Mouse (Mus musculus) right cerebral cortex, postnatal 36 days (tissue): ENCODE results near the gene Lmod2.

Source experiments
- DNase-seq, 2 experiments: peaks; one replicate each; pipeline ENCODE4 v3.0.0; 2022; ENCODE audit warnings: low spot score in 2 of 2, mixed read lengths in 1 of 2

Gene Lmod2

GRCm38 (mm10) chr6:24641286-24641685 is 43.7 kb downstream of the Lmod2 start:
- no peak for DNase-seq

DNA sequence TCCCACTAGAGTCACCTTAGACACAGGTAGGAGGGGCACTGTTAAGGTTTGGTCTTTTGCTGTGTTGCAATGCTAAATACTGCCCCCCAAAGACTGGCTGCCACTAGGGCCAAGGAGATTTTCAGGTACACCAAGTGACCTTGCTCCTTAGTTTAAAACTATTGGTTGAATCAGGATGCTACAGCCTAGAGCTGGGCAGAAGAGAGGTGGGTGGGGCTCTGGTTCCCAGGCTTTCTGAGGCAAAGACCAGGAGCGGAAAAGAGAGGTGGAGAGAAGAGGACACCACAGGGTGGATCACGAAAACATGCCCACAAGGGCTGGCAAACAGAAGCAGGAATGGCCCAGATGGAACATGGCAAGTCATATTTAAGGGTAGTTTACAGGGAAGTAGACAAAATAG is 44.6 kb downstream of the Lmod2 start:
- DNase-seq = no peak

DNA sequence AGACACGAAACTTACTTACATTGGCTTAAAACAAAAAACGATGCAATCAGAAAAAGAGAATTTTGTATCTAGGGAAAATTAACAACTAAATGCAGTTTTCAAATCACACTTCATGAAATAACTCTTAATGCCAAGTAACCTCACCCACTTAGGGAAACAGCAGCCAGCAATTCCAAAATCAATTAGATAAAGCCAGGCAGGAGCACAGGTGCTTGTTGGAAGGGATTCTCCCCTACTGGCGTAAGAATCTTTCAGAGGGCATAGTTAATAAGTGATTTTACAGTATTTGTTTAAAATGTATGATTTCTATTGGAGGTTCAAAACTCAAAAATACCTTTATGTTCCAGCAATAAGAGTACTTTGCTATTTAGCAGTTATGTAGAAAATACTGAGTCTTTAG is 45.4 kb downstream of the Lmod2 start:
- DNase-seq = no peak

DNA sequence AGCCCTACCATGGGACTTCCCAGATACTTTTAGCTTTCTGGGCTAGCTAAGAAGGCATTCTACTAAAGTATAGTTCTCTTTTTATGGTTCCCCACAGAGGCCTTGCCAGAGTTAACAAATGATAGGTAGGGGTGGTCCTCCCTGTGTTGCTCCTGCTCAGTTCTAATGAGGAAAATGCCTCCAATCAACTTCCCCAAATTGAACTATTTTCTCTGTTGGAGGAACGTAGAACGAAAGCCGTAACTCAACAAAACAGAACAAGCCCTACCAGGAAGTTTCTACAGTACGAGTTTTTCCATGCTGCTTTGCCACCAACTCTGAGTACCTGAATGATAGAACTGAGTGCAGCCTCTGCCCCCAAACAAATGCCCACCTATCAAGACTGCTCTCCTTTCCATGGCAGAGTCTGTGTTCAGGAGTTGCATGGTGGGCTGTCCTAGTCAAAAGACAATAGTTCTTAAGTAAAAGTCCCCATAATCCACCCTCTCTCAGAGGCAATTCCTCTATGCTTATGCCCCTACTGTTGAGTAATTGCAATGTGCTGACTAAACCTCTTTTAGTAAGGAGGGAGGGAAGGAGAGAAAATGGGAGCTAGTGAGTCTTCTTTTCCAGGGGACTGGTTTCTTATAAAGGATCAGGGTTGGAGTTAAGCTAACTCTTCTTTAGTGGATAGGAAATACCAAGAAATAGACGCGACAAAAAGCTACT is 47.9 kb downstream of the Lmod2 start:
- no peak for DNase-seq

- no peak for DNase-seq
Observed at GRCm38 (mm10) chr6:24647103-24647691, 49.6 kb downstream of the Lmod2 start.

- no peak for DNase-seq
Observed at GRCm38 (mm10) chr6:24648403-24648802, 50.8 kb downstream of the Lmod2 start.

DNA sequence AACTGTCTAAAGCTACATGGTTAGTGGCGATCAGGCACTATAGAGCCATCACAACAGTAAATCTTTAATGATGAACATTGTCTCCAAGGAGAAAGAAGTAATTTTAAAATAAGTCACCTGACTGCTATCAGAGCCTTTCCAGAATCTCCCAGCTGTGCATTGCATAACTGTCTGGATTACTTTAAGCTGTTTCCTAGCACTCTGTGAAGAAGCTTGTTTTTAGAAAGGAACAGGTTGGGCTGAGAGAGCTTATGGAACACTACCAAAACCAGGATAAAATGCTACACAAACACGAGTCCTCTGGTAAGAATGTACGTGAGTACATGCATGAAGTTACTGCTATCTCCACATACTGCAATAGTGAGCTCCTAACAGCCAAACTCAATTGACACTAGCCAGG is 53.2 kb downstream of the Lmod2 start:
- peak; percentile 23 to 24 for DNase-seq

GRCm38 (mm10) chr6:24651538-24651937 is 54.0 kb downstream of the Lmod2 start:
- DNase-seq = no peak
